Mouse (Mus musculus) heart, adult 2 months (tissue): ENCODE results near the gene Mtg2. TPM values are rescaled to one million over a fixed set of nuclear protein-coding genes. Genes with fewer than 3 reads are reported as not detected.

Source experiments
- DNase-seq, 2 experiments: peaks; one replicate each; pipeline ENCODE4 v3.0.0; 2021
- H3K27ac ChIP-seq: fragments of 200-600 bp; 2 replicates; pipeline ENCODE4 v1.8.1; 2022
- H3K27me3 ChIP-seq: fragments of 200-500 bp; 2 replicates; pipeline ENCODE4 v1.6.1; 2012; ENCODE audit warnings: mild to moderate bottlenecking, low read length, inconsistent platforms, mixed read lengths; ENCODE audit not compliant: control insufficient read depth, insufficient read depth
- H3K36me3 ChIP-seq: fragments of 200-500 bp; 2 replicates; pipeline ENCODE4 v1.6.1; 2012; ENCODE audit warnings: low read length, inconsistent platforms; ENCODE audit not compliant: control insufficient read depth, insufficient read depth
- H3K4me1 ChIP-seq: fragments of 200-500 bp; 2 replicates; pipeline ENCODE4 v1.6.1; 2011; ENCODE audit warnings: low read length; ENCODE audit not compliant: control insufficient read depth, insufficient read depth
- H3K4me3 ChIP-seq: fragments of 200-600 bp; 2 replicates; pipeline ENCODE4 v1.8.1; 2022
- H3K79me2 ChIP-seq: fragments of 200-500 bp; replicated peaks from 2 replicates; pipeline ENCODE4 v1.6.1; 2012; ENCODE audit warnings: mild to moderate bottlenecking, inconsistent platforms, low read length, moderate library complexity, mixed read lengths; ENCODE audit not compliant: control insufficient read depth, insufficient read depth
- H3K9ac ChIP-seq: fragments of 200-500 bp; 2 replicates; pipeline ENCODE4 v1.6.1; 2012; ENCODE audit warnings: low read depth, mild to moderate bottlenecking, control low read depth, inconsistent platforms, low read length, mixed read lengths
- CTCF ChIP-seq: fragments of 200-600 bp; IDR thresholded peaks from 2 replicates; pipeline ENCODE4 v1.8.1; 2022; ENCODE audit warnings: antibody characterized with exemption, mild to moderate bottlenecking, moderate library complexity
- EP300 ChIP-seq: fragments of 200-500 bp; IDR thresholded peaks from 2 replicates; pipeline ENCODE4 v1.6.1; 2011; ENCODE audit warnings: low read depth, low read length, control low read depth; ENCODE audit not compliant: insufficient read depth
- POLR2A ChIP-seq: fragments of 200-500 bp; IDR thresholded peaks from 2 replicates; pipeline ENCODE4 v1.6.1; 2011; ENCODE audit warnings: mild to moderate bottlenecking, low read depth, low read length, control low read depth; ENCODE audit not compliant: insufficient read depth
- WGBS: fragments of 180-500 bp; shearing (Covaris S2); methylation state at CpG from one replicate; pipeline ENCODE4 v1.1.7; 2018; 5-methylcytosine and 5-hydroxymethylcytosine counted together
- intact Hi-C: fragments of 180-260 bp; cut with DNase I; formaldehyde crosslinking; loops from one replicate; pipeline ENCODE4 v1.15.1; 2025
- polyA plus RNA-seq: library from polyadenylated mRNA; depleted of rRNA; stranded (reverse); fragments of >200 nt; gene quantifications from 2 replicates; pipeline ENCODE4 v1.2.3, GENCODE M21; 2012
- total RNA-seq, 2 experiments: library from RNA; stranded (reverse); gene quantifications; 2 replicates each; pipeline ENCODE4 v1.2.3; 2021

Gene Mtg2
- total and polyA plus RNA-seq, 3 experiments, result 23.2 to 30.8 (median 27.1) TPM

GRCm38 (mm10) chr2:180047580-180047979, 22.8 kb upstream of the Mtg2 start:
- H3K27ac ChIP-seq, result no peak overlapping the region
- WGBS, result 89% methylated on average over 3 of the region's 3 CpGs
- no peak for DNase-seq
- H3K79me2 ChIP-seq, result 0 out of 2 replicates have a peak, but pooled peaks cover 2% of the 10 kb centered on the region
- TF ChIP-seq POLR2A, result no peak
- TF ChIP-seq CTCF, result no peak
- TF ChIP-seq EP300, result no peak
- no peaks in the 10 kb centered on the region for H3K36me3 ChIP-seq
- no peaks in the 10 kb centered on the region for H3K27me3 ChIP-seq
- no peak overlapping the region for H3K4me3 ChIP-seq
- no peak overlapping the region for H3K9ac ChIP-seq
- intact Hi-C loops, result loop anchor here (5.0 kb wide), 1 partner anchor 210 kb away; the partner anchor contains the start of gene Rps21
- H3K4me1 ChIP-seq, result peaks cover 1% of the 10 kb centered on the region; the same call in 1 of the 2 replicates

- Histone ChIP-seq H3K79me2 (0 out of 2 replicates have a peak, but pooled peaks cover 2% of the 10 kb centered on the region), H3K4me1 (peaks cover 1% of the 10 kb centered on the region; the same call in 1 of the 2 replicates), H3K36me3 (no peaks in the 10 kb centered on the region), H3K9ac (no peak overlapping the region), H3K4me3 (no peak overlapping the region), H3K27me3 (no peaks in the 10 kb centered on the region), H3K27ac (no peak overlapping the region)
- intact Hi-C loops, result loop anchor here (5.0 kb wide), 1 partner anchor 209 kb away; the partner anchor contains the start of gene Rps21
- WGBS, result 95% methylated on average over 18 of the region's 18 CpGs
- TF ChIP-seq EP300 (no peak), POLR2A (no peak), CTCF (no peak)
- no peak for DNase-seq
These were observed 22.3 kb upstream of the Mtg2 start for GRCm38 (mm10) chr2:180047980-180048635.

- peak; percentile 72 to 87 for DNase-seq
- intact Hi-C loops, result loop anchor here (1.0 kb wide), 1 partner anchor 134 kb away; no protein-coding TSS in a partner anchor
- H3K9ac ChIP-seq, result no peak overlapping the region
- no peaks in the 10 kb centered on the region for H3K27me3 ChIP-seq
- no peaks in the 10 kb centered on the region for H3K36me3 ChIP-seq
- no peak overlapping the region for H3K4me3 ChIP-seq
- H3K4me1 ChIP-seq, result no peaks in the 10 kb centered on the region
- 0 out of 2 replicates have a peak, but pooled peaks cover 2% of the 10 kb centered on the region for H3K79me2 ChIP-seq
- 29% methylated on average over 5 of the region's 5 CpGs for WGBS
- no peak overlapping the region for H3K27ac ChIP-seq
- TF ChIP-seq EP300 (peak; percentile 10; the same call in 1 of the 2 replicates), POLR2A (no peak), CTCF (peak; percentile 88)
These were observed 19.4 kb upstream of the Mtg2 start for GRCm38 (mm10) chr2:180050986-180051385.

GRCm38 (mm10) chr2:180051986-180052733, 18.2 kb upstream of the Mtg2 start:
- WGBS, result 92% methylated on average over 14 of the region's 14 CpGs
- Histone ChIP-seq H3K27me3 (no peaks in the 10 kb centered on the region), H3K4me3 (no peak overlapping the region), H3K36me3 (no peaks in the 10 kb centered on the region), H3K27ac (no peak overlapping the region), H3K4me1 (no peaks in the 10 kb centered on the region), H3K9ac (no peak overlapping the region), H3K79me2 (0 out of 2 replicates have a peak, but pooled peaks cover 2% of the 10 kb centered on the region)
- TF ChIP-seq POLR2A, result no peak
- peak; percentile 57 for TF ChIP-seq CTCF
- intact Hi-C loops, result loop anchor here (1.0 kb wide), 1 partner anchor 135 kb away; no protein-coding TSS in a partner anchor
- DNase-seq, result no peak

GRCm38 (mm10) chr2:180053001-180053400, 17.4 kb upstream of the Mtg2 start:
- Histone ChIP-seq H3K27me3 (no peaks in the 10 kb centered on the region), H3K4me3 (no peak overlapping the region), H3K79me2 (0 out of 2 replicates have a peak, but pooled peaks cover 2% of the 10 kb centered on the region), H3K9ac (no peak overlapping the region), H3K4me1 (no peaks in the 10 kb centered on the region), H3K27ac (no peak overlapping the region), H3K36me3 (no peaks in the 10 kb centered on the region)
- intact Hi-C loops, result no loop called here
- no peak for TF ChIP-seq CTCF
- no peak for TF ChIP-seq EP300
- no peak for TF ChIP-seq POLR2A
- 95% methylated on average over 9 of the region's 9 CpGs for WGBS
- DNase-seq, result no peak
